Mouse (Mus musculus) Patski (cell line): Measurements from ENCODE around the gene 1700001O22Rik. TPM values are rescaled to one million over a fixed set of nuclear protein-coding genes. Genes with fewer than 3 reads are reported as not detected.

ENCODE experiments used
- ATAC-seq: fragments of 100-300 bp; one replicate; pipeline ENCODE4 v1.8.0; 2021
- CTCF ChIA-PET: fragments of 350-600 bp; sonication (Branson Sonifier 250); formaldehyde crosslinking; loops from one replicate; lab custom pipeline; 2022; ENCODE audit warnings: inconsistent platforms; lab: Charles Lee
- POLR2A ChIA-PET: fragments of 350-600 bp; sonication (Branson Sonifier 250); formaldehyde crosslinking; loops from one replicate; lab custom pipeline; 2022; ENCODE audit warnings: antibody characterized with exemption, inconsistent platforms; lab: Charles Lee
- DNase-seq: peaks from one replicate; pipeline ENCODE4 v3.0.0-alpha.2; 2011; ENCODE audit warnings: low read depth, low spot score
- H3K27me3 ChIP-seq: fragments of 371-371 bp; one replicate; pipeline ENCODE4 v1.5.1; 2021
- CTCF ChIP-seq: fragments of 100-300 bp; IDR thresholded peaks from one replicate; pipeline ENCODE4 v1.5.1; 2021
- in situ Hi-C: fragments of 300-500 bp; cut with MboI; formaldehyde crosslinking; loops from 3 replicates; pipeline ENCODE4 v1.11.1; 2018; ENCODE audit warnings: low pct_unique_long_range_greater_than_20kb, mixed read lengths
- polyA plus RNA-seq: library from polyadenylated mRNA; unstranded; gene quantifications from one replicate; pipeline ENCODE4 v1.2.3, GENCODE M21; 2021

The 1700001O22Rik gene
- polyA plus RNA-seq, 1 experiment from 2014 or later, result 9.9 TPM

DNA sequence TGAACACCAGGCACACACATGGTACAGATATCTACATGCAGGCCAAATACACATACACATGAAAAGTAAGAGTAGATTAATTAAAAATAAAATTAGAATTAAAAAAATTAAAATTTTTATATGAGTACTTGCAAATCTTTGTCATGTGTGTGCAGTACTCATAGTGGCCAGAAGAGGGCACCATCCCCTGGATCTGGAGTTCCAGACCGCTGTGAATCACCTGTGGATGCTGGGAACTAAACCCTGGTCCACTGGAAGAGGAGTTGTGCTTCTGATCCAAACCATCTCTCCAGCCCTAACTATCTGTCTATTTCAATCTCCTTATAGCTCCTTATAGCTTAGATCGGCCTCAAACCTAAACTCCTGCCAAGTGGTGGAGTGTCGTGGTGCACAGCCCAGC lies 17.6 kb upstream of the 1700001O22Rik start:
- ATAC-seq (no peak), DNase-seq (no peak)
- in situ Hi-C loops, result no loop called here
- CTCF ChIA-PET, result interaction anchor here (1.0 kb wide), 1 partner anchor 104 kb away, joined by 4 read pairs; no protein-coding TSS in a partner anchor
- POLR2A ChIA-PET, result interaction anchor here (0.5 kb wide), 1 partner anchor 27 kb away, joined by 4 read pairs; no protein-coding TSS in a partner anchor
- no peak for TF ChIP-seq CTCF
- no peaks in the 10 kb centered on the region for H3K27me3 ChIP-seq

GRCm38 (mm10) chr2:30819873-30820272 lies 16.4 kb upstream of the 1700001O22Rik start:
- POLR2A ChIA-PET, result interaction anchor here (0.6 kb wide), 1 partner anchor 149 kb away, joined by 3 read pairs; no protein-coding TSS in a partner anchor
- in situ Hi-C loops, result no loop called here
- no peak for ATAC-seq

DNA sequence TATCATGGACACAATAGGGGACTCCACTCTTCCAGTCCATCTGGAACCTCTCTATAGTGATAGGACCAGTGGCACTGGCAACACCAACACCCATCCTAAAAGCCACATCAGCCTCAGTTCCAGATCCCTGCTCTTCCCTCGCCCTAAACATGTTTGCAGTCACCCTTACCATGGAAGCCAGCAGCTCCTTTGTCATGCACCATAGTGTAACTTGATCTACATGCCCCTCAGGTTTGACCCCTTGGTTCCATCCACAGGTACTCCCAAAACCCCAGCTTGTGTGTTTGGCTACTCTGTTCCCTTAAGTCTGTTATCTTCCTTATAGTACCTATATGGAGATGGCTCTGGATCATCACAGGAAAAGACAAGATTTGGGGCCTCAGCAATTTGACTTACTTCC lies 12.9 kb upstream of the 1700001O22Rik start:
- POLR2A ChIA-PET, result no interaction called here
- no peak for ATAC-seq
- in situ Hi-C loops, result no loop called here
- CTCF ChIA-PET, result no interaction called here
- DNase-seq, result no peak
- TF ChIP-seq CTCF, result no peak
- no peaks in the 10 kb centered on the region for H3K27me3 ChIP-seq

More at GRCm38 (mm10) chr2:30819873-30820272, 16.4 kb upstream of the 1700001O22Rik start:
- TF ChIP-seq CTCF, result no peak
- no peak for DNase-seq
- CTCF ChIA-PET, result no interaction called here
- H3K27me3 ChIP-seq, result no peaks in the 10 kb centered on the region

DNA sequence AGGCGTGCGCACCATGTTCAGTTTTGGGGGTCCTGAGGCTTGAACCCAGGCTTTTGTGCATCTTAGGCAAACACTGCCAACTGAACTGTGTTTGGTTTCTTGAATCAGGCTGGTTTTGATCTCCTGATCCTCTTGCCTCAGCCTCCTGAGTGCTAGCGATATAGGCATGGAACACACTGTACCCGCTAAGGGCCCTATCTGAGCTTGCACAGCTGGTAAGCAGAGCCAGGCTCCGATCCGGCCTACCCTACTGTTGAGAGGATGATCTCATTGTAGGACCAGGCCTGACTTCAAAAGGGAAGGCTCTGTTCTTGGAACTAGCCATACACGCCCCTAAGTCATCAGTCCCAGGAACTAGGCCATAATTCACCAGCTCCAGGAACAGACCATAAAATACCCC lies 7.1 kb upstream of the 1700001O22Rik start:
- DNase-seq (no peak), ATAC-seq (no peak)
- H3K27me3 ChIP-seq, result no peaks in the 10 kb centered on the region
- CTCF ChIA-PET, result no interaction called here
- TF ChIP-seq CTCF, result no peak
- in situ Hi-C loops, result no loop called here
- POLR2A ChIA-PET, result no interaction called here

DNA sequence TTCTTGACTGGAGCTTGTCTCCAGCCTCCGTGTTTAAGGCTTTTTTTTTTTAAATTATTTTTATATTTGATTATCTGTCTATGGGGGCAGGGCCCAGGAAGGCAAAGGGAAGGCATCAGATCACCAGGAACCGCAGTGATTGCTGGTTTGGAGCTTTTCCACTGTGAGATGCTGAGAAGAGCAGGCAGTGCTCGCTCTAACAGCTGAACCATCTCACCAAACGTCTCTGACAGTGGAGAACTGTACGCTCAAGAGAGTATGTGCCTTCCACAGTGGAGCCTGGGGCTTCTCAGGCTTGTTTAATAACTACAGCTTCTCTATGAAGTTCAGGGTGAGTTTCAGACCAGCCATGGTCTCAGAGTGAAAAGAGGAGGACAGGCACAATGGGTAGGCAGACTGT lies 6.0 kb upstream of the 1700001O22Rik start:
- TF ChIP-seq CTCF, result no peak
- no peaks in the 10 kb centered on the region for H3K27me3 ChIP-seq
- in situ Hi-C loops, result no loop called here
- ChIA-PET CTCF (interaction anchor here (0.9 kb wide), 1 partner anchor 13 kb away, joined by 3 read pairs; no protein-coding TSS in a partner anchor), POLR2A (interaction anchor here (0.7 to 1.0 kb wide), 2 partner anchors 12 to 449 kb away, joined by 3 to 6 read pairs; no protein-coding TSS in a partner anchor)
- ATAC-seq (no peak), DNase-seq (no peak)

GRCm38 (mm10) chr2:30808296-30808655 lies 4.8 kb upstream of the 1700001O22Rik start:
- no peak for DNase-seq
- H3K27me3 ChIP-seq, result no peaks in the 10 kb centered on the region
- ATAC-seq, result no peak
- in situ Hi-C loops, result no loop called here
- ChIA-PET CTCF (interaction anchor here (1.0 kb wide), 1 partner anchor 39 kb away, joined by 3 read pairs; no protein-coding TSS in a partner anchor), POLR2A (interaction anchor here (0.6 to 1.0 kb wide), 4 partner anchors 8 to 90 kb away, joined by 3 read pairs; no protein-coding TSS in a partner anchor)
- no peak for TF ChIP-seq CTCF

- CTCF ChIA-PET, result interaction anchor here (1.0 to 4.1 kb wide), 2 partner anchors 12 to 38 kb away, joined by 3 to 20 read pairs; no protein-coding TSS in a partner anchor
- POLR2A ChIA-PET, result interaction anchor here (0.6 to 1.1 kb wide), 4 partner anchors 8 to 89 kb away, joined by 3 read pairs; no protein-coding TSS in a partner anchor
- peak; percentile 85 for ATAC-seq
Observed at GRCm38 (mm10) chr2:30807648-30808295, 4.3 kb upstream of the 1700001O22Rik start, which contains the start of gene Ntmt1. Ntmt1 (plus strand) TSS chr2:30807826.

GRCm38 (mm10) chr2:30807147-30807647 lies 3.7 kb upstream of the 1700001O22Rik start:
- ATAC-seq, result peak; percentile 8
- DNase-seq, result no peak
- no peaks in the 10 kb centered on the region for H3K27me3 ChIP-seq
- CTCF ChIA-PET, result interaction anchor here (1.0 to 4.1 kb wide), 2 partner anchors 12 to 38 kb away, joined by 3 to 20 read pairs; no protein-coding TSS in a partner anchor
- in situ Hi-C loops, result no loop called here
- no peak for TF ChIP-seq CTCF
- POLR2A ChIA-PET, result interaction anchor here (1.1 kb wide), 1 partner anchor 13 kb away, joined by 3 read pairs; no protein-coding TSS in a partner anchor

More at GRCm38 (mm10) chr2:30807648-30808295, 4.3 kb upstream of the 1700001O22Rik start, which contains the start of gene Ntmt1:
- DNase-seq, result peak; percentile 95
- no peaks in the 10 kb centered on the region for H3K27me3 ChIP-seq
- in situ Hi-C loops, result no loop called here
- no peak for TF ChIP-seq CTCF

- POLR2A ChIA-PET, result interaction anchor here (0.6 to 0.8 kb wide), 3 partner anchors 64 to 333 kb away, joined by 3 to 4 read pairs (median 3); no protein-coding TSS in a partner anchor
- no peak for TF ChIP-seq CTCF
Observed at GRCm38 (mm10) chr2:30805983-30806382, 2.5 kb upstream of the 1700001O22Rik start.

DNA sequence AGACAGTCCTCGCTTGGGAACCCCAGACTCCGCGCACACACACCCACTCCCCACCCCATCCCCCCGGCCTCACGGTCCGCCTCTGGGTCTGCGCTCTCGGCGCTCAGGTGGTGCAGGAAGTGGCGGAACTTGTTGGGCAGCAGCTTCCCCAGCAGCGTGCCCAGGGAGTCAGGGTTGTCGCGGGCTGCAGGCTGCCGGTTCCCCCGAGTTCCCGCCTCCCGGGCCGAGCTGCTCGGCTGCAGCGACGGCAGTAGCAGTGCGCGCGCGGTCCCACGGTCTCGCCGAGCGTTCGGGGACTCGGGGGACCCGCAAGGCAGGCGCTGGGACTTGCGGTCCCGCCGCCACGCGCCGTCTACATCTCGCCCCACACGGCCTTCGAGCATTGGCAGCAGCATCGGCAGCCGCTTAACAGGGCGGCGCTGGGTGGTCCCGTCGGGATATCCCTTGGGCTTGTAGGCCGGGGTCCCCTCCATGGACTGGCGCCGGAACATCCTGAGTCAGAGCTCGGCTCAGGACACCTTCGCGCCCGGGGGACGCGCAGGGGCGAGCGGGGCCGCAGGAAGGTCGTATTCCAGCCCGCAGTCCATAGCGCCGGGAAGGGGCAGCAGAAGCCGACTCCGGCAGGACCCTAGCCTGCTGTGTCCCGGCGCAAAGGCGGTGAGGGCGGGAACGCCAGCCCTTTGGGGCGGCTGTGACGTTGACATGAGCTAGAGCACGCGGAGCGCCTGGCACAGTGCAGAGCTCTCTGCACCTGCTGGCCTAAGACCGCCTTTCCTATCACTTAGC lies 2.2 kb downstream of the 1700001O22Rik start:
- no peak for TF ChIP-seq CTCF
- ChIA-PET POLR2A (no interaction called here), CTCF (no interaction called here)
- H3K27me3 ChIP-seq, result no peaks in the 10 kb centered on the region
- in situ Hi-C loops, result no loop called here
- ATAC-seq, result no peak
- DNase-seq, result no peak

More at GRCm38 (mm10) chr2:30805983-30806382, 2.5 kb upstream of the 1700001O22Rik start:
- H3K27me3 ChIP-seq, result no peaks in the 10 kb centered on the region
- DNase-seq (no peak), ATAC-seq (no peak)
- CTCF ChIA-PET, result interaction anchor here (1.1 to 4.1 kb wide), 3 partner anchors 11 to 365 kb away, joined by 3 to 20 read pairs (median 3); no protein-coding TSS in a partner anchor
- in situ Hi-C loops, result no loop called here
